Mouse (Mus musculus) heart, adult 2 months (tissue): ENCODE data around the gene Elfn1. TPM values are rescaled to one million over a fixed set of nuclear protein-coding genes. Genes with fewer than 3 reads are reported as not detected.

Source experiments
- DNase-seq, 2 experiments: peaks; one replicate each; pipeline ENCODE4 v3.0.0; 2021
- H3K27ac ChIP-seq: fragments of 200-600 bp; 2 replicates; pipeline ENCODE4 v1.8.1; 2022
- H3K27me3 ChIP-seq: fragments of 200-500 bp; 2 replicates; pipeline ENCODE4 v1.6.1; 2012; ENCODE audit warnings: mild to moderate bottlenecking, low read length, inconsistent platforms, mixed read lengths; ENCODE audit not compliant: control insufficient read depth, insufficient read depth
- H3K36me3 ChIP-seq: fragments of 200-500 bp; 2 replicates; pipeline ENCODE4 v1.6.1; 2012; ENCODE audit warnings: low read length, inconsistent platforms; ENCODE audit not compliant: control insufficient read depth, insufficient read depth
- H3K4me1 ChIP-seq: fragments of 200-500 bp; 2 replicates; pipeline ENCODE4 v1.6.1; 2011; ENCODE audit warnings: low read length; ENCODE audit not compliant: control insufficient read depth, insufficient read depth
- H3K4me3 ChIP-seq: fragments of 200-600 bp; 2 replicates; pipeline ENCODE4 v1.8.1; 2022
- H3K79me2 ChIP-seq: fragments of 200-500 bp; replicated peaks from 2 replicates; pipeline ENCODE4 v1.6.1; 2012; ENCODE audit warnings: mild to moderate bottlenecking, inconsistent platforms, low read length, moderate library complexity, mixed read lengths; ENCODE audit not compliant: control insufficient read depth, insufficient read depth
- H3K9ac ChIP-seq: fragments of 200-500 bp; 2 replicates; pipeline ENCODE4 v1.6.1; 2012; ENCODE audit warnings: low read depth, mild to moderate bottlenecking, control low read depth, inconsistent platforms, low read length, mixed read lengths
- CTCF ChIP-seq: fragments of 200-600 bp; IDR thresholded peaks from 2 replicates; pipeline ENCODE4 v1.8.1; 2022; ENCODE audit warnings: antibody characterized with exemption, mild to moderate bottlenecking, moderate library complexity
- EP300 ChIP-seq: fragments of 200-500 bp; IDR thresholded peaks from 2 replicates; pipeline ENCODE4 v1.6.1; 2011; ENCODE audit warnings: low read depth, low read length, control low read depth; ENCODE audit not compliant: insufficient read depth
- POLR2A ChIP-seq: fragments of 200-500 bp; IDR thresholded peaks from 2 replicates; pipeline ENCODE4 v1.6.1; 2011; ENCODE audit warnings: mild to moderate bottlenecking, low read depth, low read length, control low read depth; ENCODE audit not compliant: insufficient read depth
- WGBS: fragments of 180-500 bp; shearing (Covaris S2); methylation state at CpG from one replicate; pipeline ENCODE4 v1.1.7; 2018; 5-methylcytosine and 5-hydroxymethylcytosine counted together
- intact Hi-C: fragments of 180-260 bp; cut with DNase I; formaldehyde crosslinking; loops from one replicate; pipeline ENCODE4 v1.15.1; 2025
- polyA plus RNA-seq: library from polyadenylated mRNA; depleted of rRNA; stranded (reverse); fragments of >200 nt; gene quantifications from 2 replicates; pipeline ENCODE4 v1.2.3, GENCODE M21; 2012; rRNA removed
- total RNA-seq, 2 experiments: library from RNA; stranded (reverse); gene quantifications; 2 replicates each; pipeline ENCODE4 v1.2.3; 2021

Elfn1 gene
- total and polyA plus RNA-seq, 3 experiments = 0.14 to 0.25 TPM; not detected in 1

DNA sequence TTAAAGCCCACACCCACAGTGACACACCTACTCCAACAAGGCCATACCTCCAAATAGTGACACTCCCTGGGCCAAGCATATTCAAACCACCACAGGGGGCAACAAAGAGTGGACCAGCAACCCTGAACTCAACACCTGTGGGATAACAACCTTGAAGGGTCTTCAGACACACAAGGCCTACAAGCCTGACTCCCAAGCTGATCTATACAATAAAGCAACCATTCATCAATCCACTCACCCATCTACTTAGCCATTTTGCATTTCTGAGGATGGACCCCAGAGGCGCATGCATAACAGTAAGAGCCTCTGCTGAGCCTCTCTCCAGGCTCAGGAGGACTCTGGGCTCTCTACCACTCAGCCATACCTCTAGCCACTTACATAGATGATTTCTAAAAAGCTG, 109.2 kb downstream of the Elfn1 start:
- intact Hi-C loops = no loop called here
- 96% methylated on average over 1 of the region's 1 CpGs for WGBS
- no peaks in the 10 kb centered on the region for H3K36me3 ChIP-seq
- H3K9ac ChIP-seq = no peak overlapping the region
- H3K4me1 ChIP-seq = no peaks in the 10 kb centered on the region
- no peaks in the 10 kb centered on the region for H3K27me3 ChIP-seq
- DNase-seq = no peak
- no peak overlapping the region for H3K27ac ChIP-seq
- no peaks in the 10 kb centered on the region for H3K79me2 ChIP-seq
- no peak for TF ChIP-seq CTCF
- TF ChIP-seq POLR2A = no peak
- TF ChIP-seq EP300 = no peak
- no peak overlapping the region for H3K4me3 ChIP-seq

DNA sequence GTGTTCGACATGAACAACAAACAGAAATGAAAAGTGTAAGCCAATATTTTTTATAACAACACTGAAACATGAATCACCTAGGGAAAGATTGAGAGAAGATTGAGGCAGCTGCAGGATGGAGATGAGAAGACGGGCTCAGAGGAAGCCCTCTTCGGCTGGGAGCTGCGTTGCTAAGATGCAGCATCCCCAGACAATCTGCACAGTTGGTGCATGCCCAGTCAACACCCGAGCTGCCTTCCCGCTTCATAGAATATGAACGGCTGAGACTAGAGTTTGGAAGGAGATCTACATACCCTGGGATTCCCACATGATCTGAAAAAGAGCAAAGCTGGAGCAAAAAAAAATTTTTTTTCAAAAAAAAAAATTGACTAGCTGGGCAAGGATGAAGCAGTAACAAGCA, 111.0 kb downstream of the Elfn1 start:
- no peak for TF ChIP-seq CTCF
- TF ChIP-seq POLR2A = no peak
- no peak for TF ChIP-seq EP300
- Histone ChIP-seq H3K36me3 (no peaks in the 10 kb centered on the region), H3K79me2 (no peaks in the 10 kb centered on the region), H3K27me3 (no peaks in the 10 kb centered on the region), H3K4me3 (no peak overlapping the region), H3K27ac (no peak overlapping the region), H3K9ac (no peak overlapping the region), H3K4me1 (peaks cover 2% of the 10 kb centered on the region)
- no peak for DNase-seq
- 92% methylated on average over 7 of the region's 7 CpGs for WGBS
- intact Hi-C loops = no loop called here

DNA sequence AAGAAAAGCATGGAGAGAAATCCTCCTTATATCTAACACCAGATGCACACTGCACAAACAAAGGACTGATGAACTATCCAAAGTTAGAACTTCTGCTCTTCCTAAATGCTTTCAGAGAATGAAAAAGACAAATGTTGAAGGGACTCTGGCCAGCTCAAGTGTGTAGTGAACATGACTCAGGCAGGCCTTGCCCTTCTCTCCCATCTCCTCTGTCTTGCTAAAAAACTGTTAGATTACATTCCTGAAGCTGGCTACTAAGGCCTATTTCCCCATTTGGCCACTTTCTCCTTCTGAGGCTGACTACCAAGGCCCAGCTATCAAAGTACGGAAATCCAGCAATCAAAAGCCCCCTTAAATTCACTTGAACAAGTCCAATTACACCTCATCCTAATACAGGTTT, 111.9 kb downstream of the Elfn1 start:
- Histone ChIP-seq H3K9ac (no peak overlapping the region), H3K4me1 (peaks cover 5% of the 10 kb centered on the region), H3K36me3 (no peaks in the 10 kb centered on the region), H3K4me3 (no peak overlapping the region), H3K27ac (no peak overlapping the region), H3K79me2 (no peaks in the 10 kb centered on the region), H3K27me3 (no peaks in the 10 kb centered on the region)
- DNase-seq = no peak
- WGBS = 100% methylated on average over 1 of the region's 1 CpGs
- TF ChIP-seq EP300 (no peak), POLR2A (no peak), CTCF (no peak)
- intact Hi-C loops = no loop called here

DNA sequence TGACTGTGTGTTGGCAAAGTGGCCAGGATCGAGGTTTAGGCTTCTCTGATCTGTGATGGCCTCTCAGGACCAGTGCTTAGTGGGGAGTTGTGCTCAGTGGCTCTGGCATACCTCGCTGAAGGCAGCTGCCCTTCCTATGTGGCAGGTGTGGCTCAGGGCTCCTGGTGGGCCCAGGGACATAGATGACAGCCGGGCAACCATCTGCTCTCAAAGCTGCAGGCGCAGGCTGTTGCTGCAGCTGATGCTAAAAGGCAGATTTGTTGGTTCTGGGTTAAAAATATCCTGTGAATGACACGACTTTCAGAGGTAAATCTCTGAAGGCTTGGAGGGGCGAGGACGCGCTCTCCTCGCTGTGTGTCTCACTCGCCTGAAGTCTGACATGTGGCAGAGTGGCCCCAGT, 114.0 kb downstream of the Elfn1 start:
- H3K9ac ChIP-seq = no peak overlapping the region
- no peaks in the 10 kb centered on the region for H3K36me3 ChIP-seq
- intact Hi-C loops = no loop called here
- H3K4me1 ChIP-seq = peaks cover 5% of the 10 kb centered on the region
- no peaks in the 10 kb centered on the region for H3K79me2 ChIP-seq
- 81% methylated on average over 10 of the region's 10 CpGs for WGBS
- no peak for TF ChIP-seq EP300
- no peak for TF ChIP-seq CTCF
- no peak for TF ChIP-seq POLR2A
- H3K27me3 ChIP-seq = no peaks in the 10 kb centered on the region
- H3K27ac ChIP-seq = no peak overlapping the region
- H3K4me3 ChIP-seq = no peak overlapping the region
- DNase-seq = no peak

DNA sequence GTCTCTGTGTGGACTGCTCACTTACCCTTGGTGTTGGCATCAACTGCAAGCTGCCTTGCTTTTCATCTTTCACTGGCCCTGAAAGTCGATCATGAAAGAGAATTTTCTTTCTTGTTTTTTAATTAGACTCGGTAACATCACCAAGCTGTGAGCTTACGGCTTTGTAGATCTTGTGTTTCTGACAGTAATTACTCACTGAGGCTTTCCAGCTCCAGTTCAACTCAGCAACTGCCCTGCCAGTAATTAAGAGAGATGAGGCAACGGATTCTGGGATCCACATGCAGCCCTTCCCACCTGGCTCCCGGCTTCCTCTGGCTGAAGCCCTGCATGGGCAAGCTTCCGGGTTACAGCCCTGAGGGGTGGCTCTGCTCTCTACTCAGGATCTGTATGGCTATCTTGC, 115.1 kb downstream of the Elfn1 start:
- intact Hi-C loops = no loop called here
- Histone ChIP-seq H3K4me3 (no peak overlapping the region), H3K4me1 (peaks cover 5% of the 10 kb centered on the region), H3K27ac (no peak overlapping the region), H3K27me3 (no peaks in the 10 kb centered on the region), H3K36me3 (no peaks in the 10 kb centered on the region), H3K79me2 (no peaks in the 10 kb centered on the region), H3K9ac (no peak overlapping the region)
- TF ChIP-seq CTCF (no peak), POLR2A (no peak), EP300 (no peak)
- DNase-seq = no peak
- WGBS = 94% methylated on average over 6 of the region's 6 CpGs

DNA sequence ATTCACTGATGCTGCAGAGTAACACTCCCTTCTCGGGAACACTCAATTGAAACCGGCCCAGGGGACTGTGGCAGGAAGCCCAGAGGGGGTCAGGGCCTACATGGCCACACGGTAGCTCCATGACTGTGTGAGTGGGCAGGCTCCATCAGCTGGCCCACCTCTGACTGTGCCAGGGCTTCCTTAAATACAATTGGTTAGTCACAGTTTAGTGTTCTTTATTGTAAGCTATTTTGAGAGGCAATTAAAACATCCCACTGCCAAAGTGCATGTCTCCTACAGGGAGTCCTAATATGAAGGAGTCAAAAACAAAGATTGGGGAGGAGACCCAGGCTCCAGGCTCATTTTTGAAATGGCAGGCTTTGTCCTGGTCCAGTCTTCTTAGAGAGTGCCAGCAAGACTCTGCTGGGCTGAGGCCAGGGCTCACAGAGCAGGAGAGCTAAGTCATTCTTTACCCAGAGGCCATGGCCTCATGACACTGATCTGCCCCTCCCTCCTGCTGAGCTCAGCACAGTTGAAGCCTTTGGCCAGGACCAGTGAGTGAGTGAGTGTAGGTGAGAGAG, 116.3 kb downstream of the Elfn1 start:
- Histone ChIP-seq H3K79me2 (no peaks in the 10 kb centered on the region), H3K9ac (no peak overlapping the region), H3K27ac (no peak overlapping the region), H3K4me3 (no peak overlapping the region), H3K4me1 (peaks cover 5% of the 10 kb centered on the region), H3K27me3 (no peaks in the 10 kb centered on the region), H3K36me3 (no peaks in the 10 kb centered on the region)
- TF ChIP-seq CTCF (no peak), POLR2A (no peak), EP300 (no peak)
- WGBS = 21% methylated on average over 3 of the region's 3 CpGs
- intact Hi-C loops = no loop called here
- DNase-seq = peak in 1 of 2 experiments; percentile 54

Other genes starting within 250 kb of the Elfn1 start
- 1 to 10 TPM; 1.9 to 2.0 TPM for gene Micall2, start 171.6 kb upstream of the Elfn1 start, total RNA-seq
- gene Micall2, start 171.6 kb upstream of the Elfn1 start, polyA plus RNA-seq = 2.9 and 3.3 TPM in 2 replicates
- 10 to 100 TPM; 40.2 to 40.9 TPM for gene Ints1, start 132.3 kb upstream of the Elfn1 start, total RNA-seq
- 35.1 and 40.3 TPM in 2 replicates for gene Ints1, start 132.3 kb upstream of the Elfn1 start, polyA plus RNA-seq
- 10 to 100 TPM; 33.2 to 34.1 TPM for gene Mafk, start 116.4 kb upstream of the Elfn1 start, total RNA-seq
- 22.8 and 23.6 TPM in 2 replicates for gene Mafk, start 116.4 kb upstream of the Elfn1 start, polyA plus RNA-seq
- gene Tmem184a, start 88.0 kb upstream of the Elfn1 start, total RNA-seq = under 1 TPM in 1 of 2 experiments, not detected in 1; 0.05 TPM
- gene Tmem184a, start 88.0 kb upstream of the Elfn1 start, polyA plus RNA-seq = 0.29 and 1.5 TPM in 2 replicates
- not detected for gene Gm26938, start 81.5 kb upstream of the Elfn1 start, total RNA-seq
- gene Gm26938, start 81.5 kb upstream of the Elfn1 start, polyA plus RNA-seq = not detected in 2 replicates
- gene Psmg3, start 81.1 kb upstream of the Elfn1 start, total RNA-seq = 10 to 100 TPM in 1 of 2 experiments, 1 to 10 TPM in 1; 9.9 to 11.3 TPM
- gene Psmg3, start 81.1 kb upstream of the Elfn1 start, polyA plus RNA-seq = 14.2 and 15.7 TPM in 2 replicates